Mouse (Mus musculus) right cerebral cortex, postnatal 14 days (tissue): ENCODE results near the gene Olfr99.
"Not testable (repeated sequence)": the region's sequence is repeated elsewhere in the genome, so short reads cannot be mapped to it uniquely, and the experiment has no call there.

Source experiments
- DNase-seq: peaks from one replicate; pipeline ENCODE4 v3.0.0; 2022

Olfr99 gene

DNA sequence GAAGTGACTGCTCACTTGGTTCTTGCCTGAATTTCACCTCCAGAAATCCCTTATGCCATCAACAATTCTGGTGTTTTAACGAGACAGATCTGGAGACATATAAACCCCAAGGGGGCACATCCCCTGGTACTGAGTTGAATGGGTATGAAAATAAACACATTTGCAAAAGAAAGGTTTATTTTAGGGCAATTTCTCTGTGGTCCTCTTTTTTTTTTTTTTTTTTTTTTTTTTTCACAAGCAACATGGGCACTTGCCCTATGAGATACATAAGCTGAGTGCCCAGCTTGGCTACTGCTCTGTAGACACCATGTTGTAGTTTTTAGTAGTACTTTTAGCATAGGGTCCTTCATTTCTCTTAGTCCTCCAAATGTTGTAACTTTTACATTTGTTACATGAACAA, at the start of gene Olfr99:
Gene Olfr99, minus strand, starts transcription at position 101 of the 400 bp plus-strand sequence.
- DNase-seq = no peak

DNA sequence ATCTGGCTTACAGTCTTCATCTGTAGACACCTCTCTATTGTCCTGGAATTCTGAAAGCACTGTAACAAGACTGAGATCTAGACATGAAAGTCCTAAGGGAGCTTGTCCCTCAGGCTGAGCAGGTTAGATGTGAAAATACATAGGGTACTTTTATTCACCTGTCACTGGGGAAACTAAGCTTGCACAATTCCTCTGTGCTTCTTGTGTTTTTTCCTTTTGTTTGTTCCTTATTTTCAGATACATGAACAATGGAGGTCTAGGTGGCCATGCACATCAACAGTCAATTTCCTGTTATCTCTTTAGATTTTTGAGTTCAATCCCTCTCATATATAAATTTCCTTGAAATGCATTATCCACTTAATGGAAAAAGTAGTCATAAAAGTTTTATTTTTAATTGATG, 33.7 kb upstream of the Olfr99 start, which contains the start of gene Olfr102:
Gene Olfr102, minus strand, starts transcription at position 101 of the 400 bp plus-strand sequence.
- no peak for DNase-seq

DNA sequence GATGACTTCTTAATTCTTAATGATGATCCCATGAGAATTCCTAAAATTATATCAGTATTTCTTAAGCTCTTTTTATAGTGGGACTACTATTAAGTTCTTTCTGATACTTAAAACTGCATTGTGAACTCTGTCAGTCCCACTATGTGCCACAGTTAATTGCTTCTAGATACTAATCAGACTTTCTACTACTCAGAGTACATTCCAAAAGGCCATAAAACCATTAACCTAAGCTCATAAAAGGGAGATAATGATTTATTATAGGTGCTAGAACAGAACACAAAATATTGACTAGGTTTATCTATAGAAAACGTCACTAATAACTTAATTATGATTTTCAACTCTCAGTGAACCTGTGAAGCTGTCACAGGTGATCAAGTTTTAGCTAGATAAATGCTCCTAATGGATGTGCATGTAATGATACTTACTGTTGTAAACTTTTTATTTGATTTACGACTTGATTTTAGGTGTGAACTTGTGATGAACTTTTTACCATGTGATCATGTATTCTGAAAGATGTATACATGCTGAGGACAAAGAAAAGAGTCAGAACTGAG, 27.0 kb upstream of the Olfr99 start:
- no peak for DNase-seq

DNA sequence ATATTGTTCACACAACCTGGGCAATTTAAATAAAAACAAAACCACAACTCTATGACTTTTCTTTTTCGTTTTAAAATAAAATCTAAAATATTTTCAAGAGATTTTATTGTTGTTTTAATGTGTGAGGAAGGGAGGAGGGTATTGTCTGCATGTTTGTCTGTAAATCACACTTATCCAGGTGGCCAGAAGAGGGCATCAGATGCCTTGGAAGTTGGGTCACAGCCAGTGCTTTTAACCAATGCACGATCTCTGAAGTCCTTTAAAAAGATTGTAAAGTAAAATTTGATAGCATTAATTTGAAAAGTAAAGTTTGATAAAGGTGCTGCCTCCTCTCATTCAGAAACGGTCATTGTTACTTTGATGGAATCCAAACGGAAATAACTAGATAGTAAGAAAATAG, 25.2 kb upstream of the Olfr99 start:
- DNase-seq = no peak

DNA sequence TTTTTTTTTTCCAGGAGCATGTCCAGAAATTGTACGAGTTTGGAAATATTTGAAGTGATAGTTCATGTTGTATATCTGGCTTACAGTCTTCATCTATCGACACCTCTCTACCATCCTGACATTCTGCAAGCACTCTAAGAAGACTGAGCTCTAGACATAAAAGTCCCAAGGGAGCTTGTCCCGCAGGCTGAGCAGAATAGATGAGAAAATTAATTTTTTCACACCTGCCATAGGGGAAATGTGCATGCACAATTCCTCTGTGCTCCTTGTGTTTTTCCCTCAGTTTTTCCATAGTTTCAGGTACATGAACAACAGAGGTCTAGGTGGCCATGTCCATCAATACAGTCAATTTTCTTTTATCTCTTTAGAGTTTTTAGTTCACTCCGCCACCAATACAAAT, 21.0 kb upstream of the Olfr99 start, which contains the start of gene Olfr101:
Gene Olfr101, minus strand, starts transcription at position 101 of the 400 bp plus-strand sequence.
- no peak for DNase-seq

DNA sequence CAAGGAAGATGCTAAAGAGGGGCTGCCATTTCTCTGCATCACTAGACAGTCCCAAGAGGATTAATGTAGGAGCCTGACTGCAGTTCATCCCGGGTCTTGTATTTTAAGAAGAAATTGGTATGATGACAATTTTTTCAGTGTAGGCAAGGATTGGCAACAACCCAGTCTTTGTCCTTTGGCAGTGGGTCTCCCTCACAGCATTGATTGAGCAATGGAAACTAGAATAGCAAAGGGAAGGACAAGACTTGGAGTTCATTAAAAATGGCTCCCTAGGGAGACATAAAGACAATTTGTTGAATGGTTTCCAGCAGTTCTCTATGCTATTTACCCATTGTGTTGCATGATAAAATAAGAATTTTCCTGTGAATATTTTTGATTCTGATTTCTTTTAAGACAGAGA, 2.9 kb downstream of the Olfr99 start:
- DNase-seq = no peak

DNA sequence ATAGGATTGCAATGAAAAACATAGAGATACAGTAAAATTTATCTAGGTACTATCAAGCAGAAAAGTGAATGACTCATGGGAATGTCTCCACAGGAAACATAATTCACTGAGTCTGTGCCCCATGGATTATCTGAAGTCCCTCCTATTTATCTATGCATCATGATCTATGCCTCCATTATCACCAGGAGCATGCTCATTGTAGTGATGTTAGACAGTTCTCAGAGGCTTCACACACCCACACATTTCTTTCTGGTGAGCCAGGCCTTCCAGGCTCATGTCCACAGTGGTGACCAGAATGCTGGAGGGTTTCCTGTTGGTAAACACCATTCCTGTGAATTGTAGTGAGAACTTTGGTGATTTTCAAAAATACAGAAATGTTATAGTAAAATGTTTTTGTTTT, 6.7 kb downstream of the Olfr99 start:
- no peak for DNase-seq

DNA sequence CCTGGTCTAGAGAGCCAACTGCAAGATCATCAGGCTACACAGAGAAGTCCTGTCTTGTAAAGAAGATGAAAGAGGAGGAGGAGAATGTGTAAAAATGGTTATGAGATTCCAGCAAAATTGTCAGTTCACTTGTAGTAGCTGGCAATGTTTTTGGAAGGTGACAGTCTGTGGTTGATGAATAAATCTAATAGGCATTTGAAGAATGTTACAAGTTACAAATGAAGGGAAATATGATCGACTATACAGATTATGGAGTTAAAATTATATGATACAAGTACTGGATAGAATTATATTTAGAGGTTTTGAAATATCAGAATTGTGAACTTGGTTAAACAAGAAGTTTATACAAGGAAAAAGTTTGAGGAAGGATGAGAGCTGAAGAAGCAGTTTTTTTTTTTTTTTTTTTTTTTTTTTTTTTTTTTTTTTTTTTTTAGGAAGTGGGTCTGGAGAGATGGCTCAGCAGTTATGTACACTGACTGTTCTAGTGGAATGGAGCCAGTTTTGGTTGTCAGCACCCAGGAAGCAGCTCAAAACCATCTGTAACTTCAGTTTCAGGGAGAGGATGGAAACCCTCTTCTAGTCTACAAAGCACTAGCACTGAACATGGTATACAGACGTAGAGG, 7.5 kb downstream of the Olfr99 start:
- DNase-seq = no peak

DNA sequence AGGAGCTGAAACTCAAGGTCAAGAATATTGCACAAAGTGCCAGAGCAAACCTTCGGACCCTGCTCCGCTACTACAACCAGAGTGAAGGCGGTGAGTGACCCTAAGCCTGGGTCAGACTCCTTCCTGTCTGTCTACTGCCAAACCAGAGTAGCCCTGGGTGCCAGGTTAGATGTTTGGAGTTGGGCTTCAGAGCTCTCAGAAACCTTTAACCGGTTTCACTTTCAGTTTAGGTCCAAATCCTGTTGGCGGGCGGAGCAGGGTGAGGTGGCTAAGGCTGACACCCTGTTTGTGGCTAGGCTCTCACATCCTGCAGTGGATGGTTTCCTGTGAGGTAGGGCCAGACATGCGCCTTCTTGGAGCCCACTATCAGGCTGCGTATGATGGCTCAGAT, 12.6 kb downstream of the Olfr99 start:
- peak; percentile 9 for DNase-seq

DNA sequence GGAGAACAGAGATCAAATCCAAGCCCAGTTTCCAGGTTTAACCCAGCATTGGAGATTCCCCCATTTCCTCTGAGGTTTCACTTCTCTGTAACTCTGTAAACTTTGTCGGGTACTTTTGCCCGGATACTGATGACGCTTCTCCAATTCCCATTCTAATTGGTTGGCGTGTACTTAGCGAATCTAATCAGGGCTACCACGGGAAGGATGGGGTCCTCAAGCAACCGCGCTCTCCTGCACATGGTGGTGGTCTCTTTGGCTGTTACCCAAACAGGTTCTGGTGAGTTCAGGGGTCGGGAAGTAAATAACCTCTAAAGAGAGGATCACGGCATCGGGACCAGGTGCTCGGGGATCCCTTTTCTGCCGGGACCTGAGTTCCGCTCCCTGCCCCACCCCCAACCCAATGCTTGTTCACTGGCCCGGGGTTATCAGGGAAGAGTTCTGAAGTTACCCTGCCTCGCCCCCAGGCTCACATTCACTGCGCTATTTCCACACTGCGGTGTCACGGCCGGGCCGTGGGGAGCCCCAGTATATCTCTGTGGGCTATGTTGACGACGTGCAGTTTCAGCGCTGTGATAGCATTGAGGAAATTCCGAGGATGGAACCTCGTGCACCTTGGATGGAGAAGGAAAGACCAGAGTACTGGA, 13.1 kb downstream of the Olfr99 start, which contains the start of gene H2-M3:
Gene H2-M3, plus strand, starts transcription at position 163 of the 644 bp plus-strand sequence.
- DNase-seq = peak; percentile 87

DNA sequence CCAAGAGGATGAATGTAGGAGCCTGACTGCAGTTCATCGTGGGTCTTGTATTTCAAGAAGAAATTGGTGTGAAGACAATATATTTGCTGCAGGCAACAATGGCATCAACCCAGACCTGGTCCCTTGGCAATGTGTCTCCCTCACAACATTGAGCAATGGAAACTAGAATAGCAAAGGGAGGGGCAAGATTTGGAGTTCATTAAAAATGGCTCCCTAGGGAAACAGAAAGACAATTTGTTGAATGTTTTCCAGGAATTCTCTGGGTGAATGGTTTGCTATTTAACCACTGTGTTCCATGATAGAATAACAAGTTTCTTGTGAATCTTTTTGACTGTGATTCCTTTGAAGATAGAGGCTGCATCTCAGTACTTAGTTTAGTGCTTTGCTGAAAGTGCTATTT, 19.6 kb downstream of the Olfr99 start, which contains the start of gene Olfr98:
Gene Olfr98, minus strand, starts transcription at position 124 of the 400 bp plus-strand sequence.
- DNase-seq = no peak

DNA sequence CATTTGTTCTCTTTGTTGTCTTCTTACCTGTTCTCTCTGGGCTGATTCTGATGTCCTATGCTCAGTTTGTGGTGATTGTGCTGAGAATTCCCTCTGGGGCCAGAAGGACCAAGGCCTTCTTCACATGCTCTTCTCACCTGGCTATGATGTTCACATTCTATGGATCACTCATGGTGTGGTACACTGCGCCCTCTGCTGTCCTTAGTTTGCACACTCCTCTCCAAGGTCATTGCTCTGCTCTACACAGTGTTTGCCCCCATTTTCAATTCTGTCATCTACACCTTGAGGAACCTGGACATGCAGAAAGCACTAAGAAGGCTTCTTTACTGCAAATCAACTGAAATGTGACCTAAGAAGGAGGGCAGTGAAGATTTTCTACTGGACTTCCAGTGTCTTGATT, 32.7 kb downstream of the Olfr99 start:
- DNase-seq = peak; percentile 7

DNA sequence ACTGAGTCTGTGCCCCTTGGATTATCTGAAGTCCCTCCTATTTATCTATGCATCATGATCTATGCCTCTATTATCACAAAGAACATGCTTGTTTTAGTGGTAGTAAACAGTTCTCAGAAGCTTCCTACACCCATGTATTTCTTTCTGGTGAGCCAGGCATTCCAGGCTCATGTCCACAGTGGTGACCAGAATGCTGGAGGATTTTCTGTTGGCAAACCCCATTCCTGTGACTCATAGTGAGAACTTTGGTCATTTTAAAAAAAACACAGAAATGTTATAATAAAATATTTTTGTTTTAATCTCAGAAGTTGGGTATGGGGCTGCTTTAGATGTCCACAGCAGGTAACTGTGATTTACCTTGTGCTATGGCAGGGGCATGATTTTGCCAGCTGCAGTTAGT, 33.8 kb downstream of the Olfr99 start:
- no peak for DNase-seq

DNA sequence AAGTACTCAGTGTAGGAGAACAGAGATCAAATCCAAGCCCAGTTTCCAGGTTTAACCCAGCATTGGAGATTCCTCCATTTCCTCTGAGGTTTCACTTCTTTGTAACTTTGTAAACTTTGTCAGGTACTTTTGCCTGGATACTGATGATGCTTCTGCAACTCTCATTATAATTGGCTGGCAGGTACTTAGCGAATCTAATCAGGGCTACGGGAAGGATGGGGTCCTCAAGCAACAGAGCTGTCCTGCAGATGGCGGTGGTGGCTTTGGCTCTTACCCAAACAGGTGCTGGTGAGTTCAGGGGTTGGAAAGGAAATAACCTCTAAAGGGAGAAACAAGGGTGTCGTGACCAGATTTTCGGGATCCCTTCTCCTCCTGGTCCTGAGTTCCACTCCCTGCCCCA, 36.5 kb downstream of the Olfr99 start:
- peak; percentile 9 for DNase-seq

DNA sequence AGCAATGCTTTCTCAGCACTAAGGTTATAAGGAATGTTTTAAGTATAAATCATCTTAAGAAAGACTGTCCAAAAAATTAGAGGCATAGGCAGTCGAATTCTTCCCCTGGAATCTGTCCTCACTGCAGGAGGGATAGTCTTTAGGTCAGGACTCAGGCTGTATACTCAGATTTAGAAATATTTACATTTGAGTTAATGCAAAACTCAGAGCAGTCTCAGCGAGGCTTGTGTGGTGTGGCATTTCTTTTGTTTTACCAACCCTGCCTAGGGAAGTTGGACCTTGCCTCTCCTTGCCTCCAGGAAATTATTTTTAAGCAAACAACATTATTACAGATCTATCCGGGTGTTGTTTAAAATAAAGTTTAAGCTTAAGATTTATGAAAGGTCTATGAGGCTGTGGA, 41.1 kb downstream of the Olfr99 start:
- DNase-seq = no peak

DNA sequence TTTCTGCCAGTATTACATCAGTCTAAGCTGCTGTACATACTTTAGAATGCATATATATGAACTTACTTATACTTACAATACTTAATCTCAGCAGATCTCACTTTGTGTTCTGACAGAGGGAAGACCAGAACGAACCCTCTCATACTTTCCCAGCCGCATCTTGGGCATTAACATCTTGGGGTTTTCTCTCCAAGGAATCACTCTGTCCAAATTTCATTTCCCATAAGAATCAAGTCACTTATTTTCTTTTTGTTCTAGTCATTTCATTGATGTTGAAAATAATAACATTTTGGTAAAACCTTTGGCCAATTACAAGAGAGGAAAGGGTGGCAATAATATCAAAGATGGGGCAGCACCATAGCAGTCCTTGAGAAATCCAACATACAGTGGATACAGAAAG, 46.0 kb downstream of the Olfr99 start, which contains the start of gene Olfr97:
Gene Olfr97, minus strand, starts transcription at position 101 of the 400 bp plus-strand sequence.
- DNase-seq = not testable (repeated sequence)
